Mouse (Mus musculus) CD4-positive, CD25-positive, alpha-beta regulatory T cell, adult 9 weeks (primary cell): ENCODE results near the gene Gm49394. TPM values are rescaled to one million over a fixed set of nuclear protein-coding genes. Genes with fewer than 3 reads are reported as not detected.

Source experiments
- polyA plus RNA-seq: library from polyadenylated mRNA; unstranded; fragments of 100-300 nt; shearing (Covaris generic); gene quantifications from one replicate; pipeline ENCODE4 v1.2.1, GENCODE M21; 2017

Gene Gm49394
- polyA plus RNA-seq, result not detected

DNA sequence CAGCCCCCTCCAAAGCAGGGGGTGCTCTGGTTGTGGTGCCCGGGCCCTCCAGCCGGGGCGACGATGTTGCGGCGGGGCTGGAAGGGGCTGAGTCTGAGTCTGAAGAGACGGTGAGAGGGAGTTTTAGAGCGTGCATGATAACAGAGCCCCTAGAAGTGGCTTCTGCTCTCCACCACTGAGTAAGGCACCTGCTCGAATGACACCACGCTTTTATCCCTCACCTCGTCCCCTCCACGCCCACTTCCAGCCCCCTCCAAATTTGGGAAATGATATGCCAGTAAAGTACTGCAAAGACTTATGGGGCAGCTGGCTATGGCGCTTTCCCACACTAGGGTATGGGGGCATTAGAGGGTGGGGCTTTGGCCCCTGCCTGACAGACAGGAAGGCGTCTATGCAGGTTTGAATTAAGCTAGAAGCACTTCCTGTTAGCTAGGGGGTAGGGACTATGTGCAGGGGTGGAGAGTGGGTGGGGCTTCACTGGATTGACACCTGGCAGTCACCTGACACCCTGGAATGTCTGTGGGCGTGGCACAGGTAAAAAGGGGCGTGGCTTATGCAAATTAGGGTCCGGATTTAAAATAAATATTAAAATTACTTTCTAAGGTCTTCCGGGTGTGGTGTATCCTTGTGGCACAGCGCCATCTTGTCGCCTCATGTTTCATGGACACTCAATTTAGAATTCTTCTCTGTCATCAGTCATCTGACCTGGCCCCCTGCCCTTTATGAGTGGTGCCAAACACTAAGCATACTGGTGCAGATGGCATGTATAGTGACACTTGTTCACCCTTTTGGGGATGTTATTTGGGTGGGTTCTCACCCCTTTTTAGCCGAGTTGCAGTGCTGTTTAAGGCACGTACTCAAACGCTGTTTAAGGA is at the start of gene Gm49394:
Gene Gm49394 (minus strand): TSS at position 192 of the 875 bp plus-strand sequence.

DNA sequence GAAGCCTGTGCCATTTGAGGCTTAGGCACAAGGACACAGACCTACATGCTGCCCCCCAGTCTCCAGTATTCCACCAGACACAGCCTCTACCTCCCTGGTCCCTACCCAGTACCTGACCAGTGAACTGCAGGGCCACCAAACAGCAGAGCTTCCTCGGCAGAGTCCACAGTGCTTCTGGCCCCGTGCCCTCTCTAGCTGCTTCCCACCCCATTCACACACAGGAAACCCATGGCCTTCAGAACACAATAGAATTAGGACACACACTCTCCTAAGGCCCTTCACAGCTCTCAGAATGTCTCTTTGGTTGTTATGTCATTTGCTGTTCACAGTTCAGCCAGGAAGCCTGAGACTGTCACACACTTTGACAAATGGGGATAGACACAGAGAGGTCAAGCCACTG is 3.1 kb downstream of the Gm49394 start, which contains the start of gene Igf2:
Gene Igf2 (minus strand): TSS at position 158 of the 400 bp plus-strand sequence.

Other genes with a start within 250 kb of the Gm49394 start
- not detected for gene Syt8, start 235.1 kb downstream of the Gm49394 start, polyA plus RNA-seq
- not detected for gene Tnni2, start 228.1 kb downstream of the Gm49394 start, polyA plus RNA-seq
- gene Lsp1, start 209.1 kb downstream of the Gm49394 start, polyA plus RNA-seq, result 1,165 TPM
- gene Tnnt3, start 171.1 kb downstream of the Gm49394 start, polyA plus RNA-seq, result 5.5 TPM
- gene Mrpl23, start 137.3 kb downstream of the Gm49394 start, polyA plus RNA-seq, result 4.7 TPM
- gene Igf2, start 3.1 kb downstream of the Gm49394 start, polyA plus RNA-seq, result 0.55 TPM
- gene Ins2, start 73.4 kb upstream of the Gm49394 start, polyA plus RNA-seq, result not detected